In genomic region chrX:22898048-22898697, GRCm38 (mm10) we compare ENCODE assay signal across 20 mouse cellular contexts.
DNase-seq lines count a peak whose midpoint lies in the region; ATAC-seq lines count a peak whose summit lies in the region.
"Had no signal": no experiment of that assay in that cellular context is flagged by ENCODE, and none has a peak within 500 bp of the region (broad histone marks: within the 10 kb centered on the region; RNA-seq: fewer than 3 reads in every experiment).

No protein-coding gene starts in this region.

- peak; percentile 1 for DNase-seq in embryo, embryonic 11 days
- DNase-seq in embryo, embryonic 9.5 days (ENCODE audit: extremely low spot score) = no peak
- DNase-seq in spleen, postnatal 4 days (ENCODE audit: low spot score in 2 of 2) = no peak
- DNase-seq in frontal cortex, postnatal 14 days (ENCODE audit: low spot score in 2 of 2) = no peak
- no peak for DNase-seq in layer of hippocampus, adult 11-12 months (ENCODE audit: low spot score)
- DNase-seq: cerebellum, adult 11 months; cerebellum, postnatal 25 days; heart, adult 2 months; kidney, adult 11 months; kidney, postnatal 10 days; right cerebral cortex, postnatal 4 days; thymus, postnatal 25 days had no signal

- H3K27ac ChIP-seq in neural tube, embryonic 12.5 days = no peak overlapping the region
- H3K27ac ChIP-seq in neural tube, embryonic 15.5 days (replicated peaks) = no peak overlapping the region
- H3K27ac ChIP-seq in hindbrain, embryonic 16.5 days (ENCODE audit: low read depth, low read length) = no peak overlapping the region
- H3K27ac ChIP-seq: heart, adult 2 months; heart, embryonic 15.5 days; hindbrain, embryonic 15.5 days; limb, embryonic 12.5 days; liver, embryonic 14.5 days had no signal

- no peaks in the 10 kb centered on the region for H3K9me3 ChIP-seq in neural tube, embryonic 12.5 days
- no peaks in the 10 kb centered on the region for H3K9me3 ChIP-seq in neural tube, embryonic 15.5 days (replicated peaks)
- H3K9me3 ChIP-seq in hindbrain, embryonic 16.5 days (ENCODE audit: control insufficient read depth, low read length) = no peaks in the 10 kb centered on the region
- H3K9me3 ChIP-seq: heart, embryonic 15.5 days; hindbrain, embryonic 15.5 days; limb, embryonic 12.5 days had no signal

- no peak overlapping the region for H3K4me2 ChIP-seq in neural tube, embryonic 12.5 days (replicated peaks)
- no peak overlapping the region for H3K4me2 ChIP-seq in neural tube, embryonic 15.5 days
- H3K4me2 ChIP-seq in hindbrain, embryonic 16.5 days (ENCODE audit: low read length) = no peak overlapping the region
- H3K4me2 ChIP-seq: heart, embryonic 15.5 days; hindbrain, embryonic 15.5 days; limb, embryonic 12.5 days had no signal

- no peak overlapping the region for H3K4me3 ChIP-seq in neural tube, embryonic 12.5 days
- H3K4me3 ChIP-seq in neural tube, embryonic 15.5 days (replicated peaks) = no peak overlapping the region
- no peak overlapping the region for H3K4me3 ChIP-seq in hindbrain, embryonic 16.5 days (ENCODE audit: low read length)
- H3K4me3 ChIP-seq: heart, adult 2 months; heart, embryonic 15.5 days; hindbrain, embryonic 15.5 days; limb, embryonic 12.5 days; myocyte had no signal

- 38% methylated on average over 7 of the region's 7 CpGs for WGBS in neural tube, embryonic 12.5 days
- 33% methylated on average over 7 of the region's 7 CpGs for WGBS in neural tube, embryonic 15.5 days
- 37% methylated on average over 7 of the region's 7 CpGs for WGBS in hindbrain, embryonic 16.5 days

- no peaks in the 10 kb centered on the region for H3K36me3 ChIP-seq in neural tube, embryonic 12.5 days
- H3K36me3 ChIP-seq in neural tube, embryonic 15.5 days = no peaks in the 10 kb centered on the region
- H3K36me3 ChIP-seq in hindbrain, embryonic 16.5 days (ENCODE audit: control insufficient read depth, insufficient read depth, low read length) = no peaks in the 10 kb centered on the region
- H3K36me3 ChIP-seq: heart, embryonic 15.5 days; hindbrain, embryonic 15.5 days; limb, embryonic 12.5 days had no signal

- no peaks in the 10 kb centered on the region for H3K27me3 ChIP-seq in neural tube, embryonic 12.5 days (replicated peaks)
- H3K27me3 ChIP-seq in neural tube, embryonic 15.5 days (replicated peaks) = no peaks in the 10 kb centered on the region
- H3K27me3 ChIP-seq in hindbrain, embryonic 16.5 days (replicated peaks; ENCODE audit: control insufficient read depth, insufficient read depth, low read length) = no peaks in the 10 kb centered on the region
- H3K27me3 ChIP-seq: heart, embryonic 15.5 days; hindbrain, embryonic 15.5 days; limb, embryonic 12.5 days had no signal

- H3K9ac ChIP-seq in neural tube, embryonic 12.5 days = no peak overlapping the region
- H3K9ac ChIP-seq in neural tube, embryonic 15.5 days (replicated peaks) = no peak overlapping the region
- H3K9ac ChIP-seq in hindbrain, embryonic 16.5 days (ENCODE audit: low read depth, low read length) = no peak overlapping the region
- H3K9ac ChIP-seq: heart, embryonic 15.5 days; hindbrain, embryonic 15.5 days; limb, embryonic 12.5 days; liver, embryonic 14.5 days had no signal

- no peaks in the 10 kb centered on the region for H3K4me1 ChIP-seq in neural tube, embryonic 12.5 days
- H3K4me1 ChIP-seq in neural tube, embryonic 15.5 days = no peaks in the 10 kb centered on the region
- no peaks in the 10 kb centered on the region for H3K4me1 ChIP-seq in hindbrain, embryonic 16.5 days (ENCODE audit: control insufficient read depth, insufficient read depth, low read depth, low read length)
- H3K4me1 ChIP-seq: heart, embryonic 15.5 days; hindbrain, embryonic 15.5 days; limb, embryonic 12.5 days had no signal

- ATAC-seq in neural tube, embryonic 12.5 days (ENCODE audit: low FRiP score, low read depth) = peak; percentile 70; the same call in 1 of the 2 replicates
- ATAC-seq in neural tube, embryonic 15.5 days (ENCODE audit: low FRiP score) = no peak
- peak; percentile 45; the same call in 1 of the 2 replicates for ATAC-seq in hindbrain, embryonic 16.5 days
